Mouse (Mus musculus): ENCODE measurements around the gene Pde4d. TPM values are rescaled to one million over a fixed set of nuclear protein-coding genes. Genes with fewer than 3 reads are reported as not detected.

Pde4d gene
- polyA plus RNA-seq, 1 experiment from 2014 or later = 14.8 TPM

DNA sequence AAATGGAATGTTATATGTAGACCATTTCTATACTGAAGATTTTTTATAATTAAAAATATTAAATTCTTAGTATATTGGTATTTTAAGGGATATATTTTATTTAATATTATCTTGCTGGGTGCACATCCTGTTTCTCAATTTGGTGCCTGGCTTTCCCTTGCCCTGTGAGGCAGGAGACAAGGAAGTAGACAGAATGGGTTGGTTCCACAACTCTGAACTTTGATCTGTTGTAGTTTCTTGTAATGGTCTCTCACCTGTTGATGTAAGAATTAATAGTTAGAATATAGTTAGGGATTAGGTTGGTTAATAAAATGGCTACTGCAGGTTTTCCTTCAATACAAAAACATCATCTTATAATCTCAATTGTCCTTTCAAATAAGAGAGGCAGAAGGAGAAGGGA is 227.3 kb downstream of the Pde4d start:
- Histone ChIP-seq H3K4me2 (replicated peaks; ENCODE audit: low read depth, low read length) (no peak overlapping the region), H3K9ac (ENCODE audit: low read depth, low read length) (no peak overlapping the region), H3K4me1 (ENCODE audit: control insufficient read depth, insufficient read depth, low read length) (no peaks in the 10 kb centered on the region), H3K36me3 (ENCODE audit: control insufficient read depth, insufficient read depth, low read length) (no peaks in the 10 kb centered on the region), H3K4me3 (ENCODE audit: low read length) (no peak overlapping the region), H3K9me3 (ENCODE audit: control insufficient read depth, low read length) (no peaks in the 10 kb centered on the region), H3K27me3 (ENCODE audit: control insufficient read depth, insufficient read depth, low read length) (no peaks in the 10 kb centered on the region), H3K27ac (ENCODE audit: low read depth, low read length) (no peak overlapping the region)
- no peak for ATAC-seq (ENCODE audit: low FRiP score, low TSS enrichment)

DNA sequence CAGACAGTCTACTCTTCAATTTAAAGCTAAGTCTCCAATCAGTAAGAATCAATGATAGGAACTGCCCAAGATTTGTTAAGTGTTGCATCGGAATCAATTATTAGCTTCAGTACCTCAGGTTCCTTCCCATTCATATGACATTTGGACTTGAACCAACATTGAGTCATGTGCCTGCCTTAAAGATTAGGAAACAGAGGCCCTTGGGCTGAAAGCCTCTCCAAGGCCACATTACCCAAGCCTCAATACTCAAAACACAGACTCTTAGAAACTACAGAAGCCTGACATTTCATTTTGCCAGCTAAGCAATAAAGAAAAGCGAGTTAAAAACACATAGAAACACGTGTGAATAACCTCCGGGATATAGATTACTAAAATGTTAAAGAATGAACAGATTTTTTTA is 233.3 kb downstream of the Pde4d start:
- no peaks in the 10 kb centered on the region for H3K36me3 ChIP-seq (ENCODE audit: control insufficient read depth, insufficient read depth, low read length)
- no peak overlapping the region for H3K4me3 ChIP-seq (ENCODE audit: low read length)
- no peaks in the 10 kb centered on the region for H3K9me3 ChIP-seq (ENCODE audit: control insufficient read depth, low read length)
- no peaks in the 10 kb centered on the region for H3K27me3 ChIP-seq (ENCODE audit: control insufficient read depth, insufficient read depth, low read length)
- no peak overlapping the region for H3K9ac ChIP-seq (ENCODE audit: low read depth, low read length)
- WGBS = 95% methylated on average over 4 of the region's 4 CpGs
- no peak overlapping the region for H3K4me2 ChIP-seq (replicated peaks; ENCODE audit: low read depth, low read length)
- no peak for ATAC-seq (ENCODE audit: low FRiP score, low TSS enrichment)
- H3K4me1 ChIP-seq (ENCODE audit: control insufficient read depth, insufficient read depth, low read length) = no peaks in the 10 kb centered on the region
- H3K27ac ChIP-seq (ENCODE audit: low read depth, low read length) = no peak overlapping the region

- no peak for ATAC-seq (ENCODE audit: low FRiP score, low TSS enrichment)
- H3K36me3 ChIP-seq (ENCODE audit: control insufficient read depth, insufficient read depth, low read length) = no peaks in the 10 kb centered on the region
- no peaks in the 10 kb centered on the region for H3K4me1 ChIP-seq (ENCODE audit: control insufficient read depth, insufficient read depth, low read length)
- no peak overlapping the region for H3K4me2 ChIP-seq (replicated peaks; ENCODE audit: low read depth, low read length)
- H3K9me3 ChIP-seq (ENCODE audit: control insufficient read depth, low read length) = no peaks in the 10 kb centered on the region
- no peak overlapping the region for H3K9ac ChIP-seq (ENCODE audit: low read depth, low read length)
- H3K27ac ChIP-seq (ENCODE audit: low read depth, low read length) = no peak overlapping the region
- no peaks in the 10 kb centered on the region for H3K27me3 ChIP-seq (ENCODE audit: control insufficient read depth, insufficient read depth, low read length)
- WGBS = 91% methylated on average over 7 of the region's 7 CpGs
- H3K4me3 ChIP-seq (ENCODE audit: low read length) = no peak overlapping the region
Measured at GRCm38 (mm10) chr13:108685817-108686216, 236.1 kb downstream of the Pde4d start.

GRCm38 (mm10) chr13:108686262-108686661 is 236.5 kb downstream of the Pde4d start:
- Histone ChIP-seq H3K36me3 (ENCODE audit: control insufficient read depth, insufficient read depth, low read length) (no peaks in the 10 kb centered on the region), H3K4me1 (ENCODE audit: control insufficient read depth, insufficient read depth, low read length) (no peaks in the 10 kb centered on the region), H3K27ac (ENCODE audit: low read depth, low read length) (no peak overlapping the region), H3K4me2 (replicated peaks; ENCODE audit: low read depth, low read length) (no peak overlapping the region), H3K9me3 (ENCODE audit: control insufficient read depth, low read length) (no peaks in the 10 kb centered on the region), H3K4me3 (ENCODE audit: low read length) (no peak overlapping the region), H3K27me3 (ENCODE audit: control insufficient read depth, insufficient read depth, low read length) (no peaks in the 10 kb centered on the region), H3K9ac (ENCODE audit: low read depth, low read length) (no peak overlapping the region)
- WGBS = 87% methylated on average over 2 of the region's 2 CpGs
- no peak for ATAC-seq (ENCODE audit: low FRiP score, low TSS enrichment)

DNA sequence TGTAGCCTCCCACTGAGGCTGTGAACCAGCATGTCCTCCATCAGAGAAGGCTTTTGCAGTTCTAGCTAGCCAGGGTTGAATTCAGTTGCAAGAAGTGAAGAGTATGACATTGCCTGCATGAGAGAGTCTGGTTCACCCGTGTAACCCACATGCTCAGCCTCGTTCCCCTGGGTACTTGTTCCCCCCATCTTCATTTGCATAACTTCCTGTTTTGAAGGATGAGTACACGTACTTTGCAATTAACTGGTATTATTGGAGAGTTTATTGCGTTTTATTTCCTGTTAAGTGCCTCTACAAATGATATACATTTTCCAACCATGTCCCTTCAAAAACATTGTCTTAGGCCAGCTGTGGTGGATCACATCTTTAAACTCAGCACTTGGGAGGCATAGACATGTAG is 237.1 kb downstream of the Pde4d start:
- H3K9ac ChIP-seq (ENCODE audit: low read depth, low read length) = no peak overlapping the region
- no peak overlapping the region for H3K27ac ChIP-seq (ENCODE audit: low read depth, low read length)
- H3K4me3 ChIP-seq (ENCODE audit: low read length) = no peak overlapping the region
- ATAC-seq (ENCODE audit: low FRiP score, low TSS enrichment) = no peak
- no peaks in the 10 kb centered on the region for H3K9me3 ChIP-seq (ENCODE audit: control insufficient read depth, low read length)
- 65% methylated on average over 4 of the region's 4 CpGs for WGBS
- H3K4me2 ChIP-seq (replicated peaks; ENCODE audit: low read depth, low read length) = no peak overlapping the region
- no peaks in the 10 kb centered on the region for H3K36me3 ChIP-seq (ENCODE audit: control insufficient read depth, insufficient read depth, low read length)
- no peaks in the 10 kb centered on the region for H3K4me1 ChIP-seq (ENCODE audit: control insufficient read depth, insufficient read depth, low read length)
- H3K27me3 ChIP-seq (ENCODE audit: control insufficient read depth, insufficient read depth, low read length) = no peaks in the 10 kb centered on the region

- H3K9me3 ChIP-seq (ENCODE audit: control insufficient read depth, low read length) = no peaks in the 10 kb centered on the region
- no peak overlapping the region for H3K9ac ChIP-seq (ENCODE audit: low read depth, low read length)
- ATAC-seq (ENCODE audit: low FRiP score, low TSS enrichment) = no peak
- no peak overlapping the region for H3K27ac ChIP-seq (ENCODE audit: low read depth, low read length)
- H3K36me3 ChIP-seq (ENCODE audit: control insufficient read depth, insufficient read depth, low read length) = no peaks in the 10 kb centered on the region
- 85% methylated on average over 12 of the region's 12 CpGs for WGBS
- H3K4me2 ChIP-seq (replicated peaks; ENCODE audit: low read depth, low read length) = no peak overlapping the region
- H3K27me3 ChIP-seq (ENCODE audit: control insufficient read depth, insufficient read depth, low read length) = no peaks in the 10 kb centered on the region
- H3K4me3 ChIP-seq (ENCODE audit: low read length) = no peak overlapping the region
- no peaks in the 10 kb centered on the region for H3K4me1 ChIP-seq (ENCODE audit: control insufficient read depth, insufficient read depth, low read length)
Measured at GRCm38 (mm10) chr13:108692883-108693550, 243.3 kb downstream of the Pde4d start.

- 83% methylated on average over 4 of the region's 4 CpGs for WGBS
- Histone ChIP-seq H3K4me2 (replicated peaks; ENCODE audit: low read depth, low read length) (no peak overlapping the region), H3K4me3 (ENCODE audit: low read length) (no peak overlapping the region), H3K27ac (ENCODE audit: low read depth, low read length) (no peak overlapping the region), H3K9ac (ENCODE audit: low read depth, low read length) (no peak overlapping the region), H3K27me3 (ENCODE audit: control insufficient read depth, insufficient read depth, low read length) (no peaks in the 10 kb centered on the region), H3K36me3 (ENCODE audit: control insufficient read depth, insufficient read depth, low read length) (no peaks in the 10 kb centered on the region), H3K9me3 (ENCODE audit: control insufficient read depth, low read length) (no peaks in the 10 kb centered on the region), H3K4me1 (ENCODE audit: control insufficient read depth, insufficient read depth, low read length) (no peaks in the 10 kb centered on the region)
- ATAC-seq (ENCODE audit: low FRiP score, low TSS enrichment) = no peak
Measured at GRCm38 (mm10) chr13:108705441-108705840, 255.7 kb downstream of the Pde4d start.

DNA sequence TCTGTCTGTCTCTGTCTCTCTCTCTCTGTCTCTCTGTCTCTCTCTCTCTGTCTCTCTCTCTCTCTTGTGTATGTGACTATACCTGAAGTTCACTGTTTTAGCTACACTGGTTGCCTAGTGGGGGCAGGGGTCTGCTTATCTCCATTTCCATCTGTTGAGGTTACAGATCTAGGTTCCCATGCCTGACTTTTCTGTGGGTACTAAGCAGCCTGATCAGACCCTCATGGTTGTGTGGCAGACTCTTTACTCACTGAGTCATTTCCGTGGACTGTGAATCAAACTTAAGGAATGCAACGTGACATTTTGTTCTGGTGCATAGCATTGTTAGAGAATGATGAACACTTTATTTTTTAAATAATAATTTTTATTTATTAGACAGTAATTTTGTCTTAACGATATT is 264.3 kb downstream of the Pde4d start:
- Histone ChIP-seq H3K4me1 (ENCODE audit: control insufficient read depth, insufficient read depth, low read length) (no peaks in the 10 kb centered on the region), H3K4me2 (replicated peaks; ENCODE audit: low read depth, low read length) (no peak overlapping the region), H3K9me3 (ENCODE audit: control insufficient read depth, low read length) (no peaks in the 10 kb centered on the region), H3K9ac (ENCODE audit: low read depth, low read length) (no peak overlapping the region), H3K36me3 (ENCODE audit: control insufficient read depth, insufficient read depth, low read length) (no peaks in the 10 kb centered on the region), H3K4me3 (ENCODE audit: low read length) (no peak overlapping the region), H3K27ac (ENCODE audit: low read depth, low read length) (no peak overlapping the region), H3K27me3 (ENCODE audit: control insufficient read depth, insufficient read depth, low read length) (no peaks in the 10 kb centered on the region)
- no peak for ATAC-seq (ENCODE audit: low FRiP score, low TSS enrichment)
- WGBS = 85% methylated on average over 3 of the region's 3 CpGs

DNA sequence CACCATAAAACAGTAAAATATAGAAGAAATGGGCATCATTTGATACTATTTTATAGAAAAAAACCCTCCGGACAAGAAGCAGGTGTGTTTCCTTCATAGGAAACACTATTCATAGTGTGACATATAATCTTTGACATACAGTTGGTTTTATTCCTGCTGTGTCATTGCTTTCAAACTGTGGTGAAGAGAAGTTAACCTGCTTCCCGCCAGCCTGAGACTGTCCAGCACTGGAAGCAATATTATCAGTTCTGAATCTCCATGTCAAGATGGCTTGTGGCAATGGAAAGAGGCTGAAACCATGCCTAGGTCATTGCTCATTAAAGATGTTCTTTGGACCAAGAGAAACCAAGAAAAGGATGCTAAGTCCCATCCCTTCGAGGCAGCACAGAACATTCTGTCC is 265.3 kb downstream of the Pde4d start:
- H3K4me3 ChIP-seq (ENCODE audit: low read length) = no peak overlapping the region
- no peaks in the 10 kb centered on the region for H3K9me3 ChIP-seq (ENCODE audit: control insufficient read depth, low read length)
- no peak overlapping the region for H3K27ac ChIP-seq (ENCODE audit: low read depth, low read length)
- no peak overlapping the region for H3K9ac ChIP-seq (ENCODE audit: low read depth, low read length)
- 81% methylated on average over 3 of the region's 3 CpGs for WGBS
- ATAC-seq (ENCODE audit: low FRiP score, low TSS enrichment) = no peak
- no peaks in the 10 kb centered on the region for H3K4me1 ChIP-seq (ENCODE audit: control insufficient read depth, insufficient read depth, low read length)
- H3K4me2 ChIP-seq (replicated peaks; ENCODE audit: low read depth, low read length) = no peak overlapping the region
- H3K27me3 ChIP-seq (ENCODE audit: control insufficient read depth, insufficient read depth, low read length) = no peaks in the 10 kb centered on the region
- no peaks in the 10 kb centered on the region for H3K36me3 ChIP-seq (ENCODE audit: control insufficient read depth, insufficient read depth, low read length)

All from kidney, embryonic 14.5 days (tissue).